Mouse (Mus musculus) left cerebral cortex, adult 18-20 months (tissue): ENCODE data around the gene Adgrf5. TPM values are rescaled to one million over a fixed set of nuclear protein-coding genes. Genes with fewer than 3 reads are reported as not detected.

ENCODE experiments used
- DNase-seq, 2 experiments: peaks; one replicate each; pipeline ENCODE4 v3.0.0; 2021 to 2022; ENCODE audit warnings: low spot score in 2 of 2, mixed read lengths in 1 of 2
- total RNA-seq, 2 experiments: library from RNA; stranded (reverse); gene quantifications; 2 replicates each; pipeline ENCODE4 v1.2.3; 2021

Gene Adgrf5
- total RNA-seq, 2 experiments from 2014 or later, result 28.4 to 28.8 TPM

DNA sequence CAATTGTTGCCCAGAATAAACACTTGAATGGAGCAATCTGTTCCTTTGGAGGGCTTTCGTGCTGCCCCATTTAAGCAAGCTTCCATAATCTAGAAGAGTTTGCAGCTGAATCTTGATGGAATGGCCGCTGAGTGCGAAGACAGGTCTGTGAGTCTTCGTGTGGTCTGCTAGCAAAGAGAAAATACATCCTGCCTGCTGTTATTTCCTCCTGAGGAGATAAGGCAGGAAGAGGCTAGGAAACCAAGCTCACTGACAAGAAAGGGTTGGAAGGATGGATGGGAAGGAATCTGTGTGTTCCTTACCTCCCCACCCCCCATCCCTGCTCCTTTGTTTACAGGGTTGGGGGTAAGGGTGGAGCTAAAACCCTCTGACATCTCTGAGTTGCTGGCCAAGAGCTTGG is 13.8 kb downstream of the Adgrf5 start:
- no peak for DNase-seq

DNA sequence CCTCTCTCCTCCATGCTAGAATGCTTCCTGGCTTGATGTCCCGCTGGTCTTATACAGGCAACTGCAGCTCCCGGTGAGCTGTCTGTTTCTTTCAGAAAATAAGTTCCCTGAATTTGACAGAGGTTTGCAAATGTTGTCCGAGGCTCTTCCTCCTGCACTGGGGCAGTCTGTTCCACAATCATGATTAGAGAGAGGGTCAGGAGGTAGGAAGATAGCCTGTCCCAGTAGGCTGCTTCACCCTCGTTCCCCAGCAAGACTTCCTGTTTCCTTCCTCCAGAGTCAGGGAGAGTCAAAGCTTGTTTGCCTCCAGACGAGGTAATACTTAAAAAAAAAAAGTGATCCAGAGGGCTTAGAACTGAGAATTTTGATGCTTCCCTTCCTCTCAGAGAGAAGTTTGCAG is 16.3 kb downstream of the Adgrf5 start:
- no peak for DNase-seq

DNA sequence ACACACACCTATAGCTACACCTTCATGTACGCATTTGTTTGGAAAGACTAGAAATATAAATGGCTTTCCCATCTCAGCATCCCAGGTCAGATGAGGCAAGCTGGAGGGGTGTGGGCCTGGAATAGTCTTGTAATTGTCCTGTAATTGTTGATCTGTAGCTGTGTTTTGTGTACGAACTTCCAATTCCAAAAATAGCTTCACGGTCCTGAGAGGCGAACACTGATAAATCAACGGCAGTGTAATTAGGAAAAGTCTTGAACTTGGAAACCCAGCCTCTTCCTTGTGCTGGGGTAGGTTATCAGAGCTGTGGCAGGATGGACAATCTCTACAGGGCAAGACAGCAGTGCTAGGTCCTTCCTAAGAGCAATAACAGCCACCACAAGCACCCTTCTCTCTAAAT is 18.5 kb downstream of the Adgrf5 start:
- DNase-seq, result no peak

DNA sequence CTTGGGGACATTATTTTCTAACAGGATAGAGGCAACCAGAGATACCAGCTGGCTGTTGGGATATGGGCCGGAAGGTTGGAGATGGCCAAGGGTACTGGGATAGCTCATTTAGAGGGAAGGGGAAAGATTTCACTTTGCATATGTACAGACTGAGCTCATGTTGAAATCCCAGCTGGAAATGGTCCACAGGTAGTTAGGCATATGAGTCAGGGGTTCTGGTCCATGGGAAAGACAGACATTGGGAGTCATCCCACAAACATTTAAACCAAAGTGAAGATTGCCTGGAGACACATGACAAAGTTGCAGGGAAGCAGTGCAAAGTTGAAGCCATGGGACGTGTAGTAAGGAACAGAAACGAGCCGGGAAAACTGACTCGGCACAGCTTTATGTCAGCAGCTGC is 26.1 kb downstream of the Adgrf5 start:
- no peak for DNase-seq

DNA sequence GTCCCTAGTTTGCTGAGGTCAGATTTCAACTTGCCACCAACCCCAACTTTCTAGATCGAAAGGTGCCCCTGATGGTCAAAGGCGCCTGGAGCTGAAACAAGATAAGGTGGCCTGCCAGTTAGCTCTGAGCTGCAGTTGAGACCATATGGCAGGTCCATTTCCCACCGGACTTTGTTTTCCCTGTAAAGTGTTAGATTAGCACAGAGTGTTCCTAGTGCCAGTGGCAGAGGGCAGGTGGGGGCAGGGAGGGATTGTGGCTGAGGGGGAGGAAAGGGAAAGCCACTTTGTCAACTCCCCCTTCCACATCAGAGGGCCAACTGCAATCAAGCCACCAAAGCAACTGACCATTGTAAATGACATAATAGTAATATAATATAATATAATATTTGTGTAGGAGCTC is 26.9 kb downstream of the Adgrf5 start:
- no peak for DNase-seq

DNA sequence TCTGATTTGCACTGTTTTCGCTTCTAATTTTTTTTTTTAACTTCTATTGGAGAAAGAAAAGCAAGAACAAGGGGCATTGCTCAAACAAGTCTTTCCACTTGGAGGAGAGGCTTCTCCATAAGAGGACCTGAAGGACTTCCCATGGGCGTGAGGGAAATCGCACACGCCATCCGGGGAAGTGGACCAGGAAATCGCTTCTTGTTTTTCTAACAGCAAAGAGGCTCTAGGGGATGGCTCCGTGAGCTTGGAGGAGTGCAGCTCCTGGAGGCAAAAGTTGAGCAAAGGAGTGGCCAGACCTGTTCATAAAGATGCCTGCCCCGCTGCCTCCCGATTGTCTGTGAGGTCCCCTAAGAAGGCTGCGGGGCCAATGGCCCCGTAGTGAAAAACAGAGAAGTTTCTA is 29.0 kb downstream of the Adgrf5 start:
- DNase-seq, result no peak

DNA sequence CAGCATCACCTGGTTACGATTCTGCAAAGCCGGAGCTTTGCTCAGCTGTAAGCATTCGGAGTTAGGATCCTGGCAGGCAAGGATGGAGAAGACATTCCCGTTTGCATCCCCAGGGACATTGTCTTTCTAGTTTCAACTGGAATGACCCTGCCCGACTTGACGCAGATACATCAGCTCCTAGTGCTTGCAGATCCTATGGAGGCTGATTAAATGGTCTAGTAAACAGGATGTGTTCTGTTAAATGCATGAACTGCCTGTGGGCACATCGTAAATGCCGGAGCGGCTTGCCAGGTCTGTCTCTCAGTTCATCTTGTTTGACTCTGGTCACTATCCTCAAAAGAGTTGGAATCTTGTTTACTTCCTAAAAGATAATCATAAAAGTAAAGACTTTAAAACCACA is 31.9 kb downstream of the Adgrf5 start:
- DNase-seq, result no peak

DNA sequence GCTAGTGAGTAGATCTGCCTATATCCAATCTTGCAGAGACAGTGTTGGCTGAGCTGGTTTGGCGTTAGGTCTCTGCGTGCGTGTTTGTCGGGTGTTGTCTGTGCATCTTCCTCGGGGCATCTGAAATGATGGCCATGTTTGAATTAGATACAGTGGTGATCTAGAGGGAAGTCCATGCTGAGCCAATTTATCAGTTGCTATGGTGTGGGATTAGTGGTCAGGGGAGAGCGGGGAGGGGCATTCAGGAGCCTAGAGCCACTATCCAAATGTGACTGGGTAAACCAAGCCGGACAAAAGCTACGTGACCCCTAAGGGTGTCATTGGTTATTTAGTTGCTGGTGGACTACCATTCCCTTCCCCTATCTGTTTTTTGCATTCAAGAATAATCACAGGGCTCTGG is 33.4 kb downstream of the Adgrf5 start:
- DNase-seq, result no peak

DNA sequence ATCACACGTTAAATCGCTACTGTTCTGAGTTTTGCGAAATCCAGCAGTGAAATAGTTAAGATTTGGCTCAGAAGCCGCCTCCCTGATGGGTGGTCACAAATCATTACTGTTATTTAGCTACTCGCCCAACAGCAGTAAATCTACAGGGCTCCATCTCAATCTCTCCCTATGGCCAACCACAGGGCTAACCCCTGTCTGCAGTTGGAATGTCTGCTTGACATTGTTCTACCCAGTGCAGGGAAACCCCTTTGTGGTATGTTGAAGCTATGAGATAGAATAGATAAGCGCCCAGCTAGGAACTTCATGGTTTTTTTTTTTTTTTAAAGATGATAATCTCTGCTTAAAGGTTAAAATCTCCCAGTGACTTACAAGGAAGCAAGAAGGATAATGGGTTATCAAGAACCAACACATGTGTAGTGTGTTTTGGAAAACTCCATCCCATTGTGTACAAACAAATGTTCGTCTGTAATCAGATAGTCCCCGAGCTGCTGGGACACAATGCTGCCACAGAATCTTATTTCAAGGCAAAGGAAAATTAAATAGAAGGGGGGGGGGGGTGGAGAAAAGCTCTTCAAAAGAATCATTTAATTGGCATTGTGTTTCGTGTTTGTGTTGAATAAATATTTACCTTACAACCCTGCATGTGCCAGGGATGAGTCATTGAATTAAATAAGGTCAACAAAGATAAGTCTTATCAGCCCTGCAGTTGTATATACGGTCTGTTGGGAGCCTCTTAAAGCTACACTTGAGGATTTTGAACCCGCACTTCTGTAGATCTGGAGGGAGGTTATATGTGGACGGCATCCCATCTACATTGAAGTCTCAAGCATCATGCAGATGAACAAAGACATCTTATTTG is 35.4 kb downstream of the Adgrf5 start:
- DNase-seq, result no peak

DNA sequence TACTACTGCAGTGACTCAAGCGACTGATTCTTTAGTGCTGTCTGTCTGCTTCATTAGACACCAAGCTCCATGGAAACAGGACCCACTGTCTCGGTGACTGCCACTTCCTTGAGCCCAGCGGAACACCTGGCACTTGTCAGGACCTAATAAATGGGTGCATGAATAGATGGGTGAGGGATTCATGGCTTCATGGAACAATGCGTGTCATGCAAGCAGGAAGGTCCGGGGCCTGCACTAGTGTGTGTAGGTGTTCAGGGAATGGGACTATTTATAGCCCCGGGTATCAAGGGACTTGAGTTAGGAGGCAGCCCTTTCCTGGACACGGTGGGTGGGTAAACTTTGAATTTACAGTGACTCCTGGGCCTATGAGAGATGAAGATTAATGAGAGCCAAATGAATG is 38.4 kb downstream of the Adgrf5 start:
- no peak for DNase-seq

DNA sequence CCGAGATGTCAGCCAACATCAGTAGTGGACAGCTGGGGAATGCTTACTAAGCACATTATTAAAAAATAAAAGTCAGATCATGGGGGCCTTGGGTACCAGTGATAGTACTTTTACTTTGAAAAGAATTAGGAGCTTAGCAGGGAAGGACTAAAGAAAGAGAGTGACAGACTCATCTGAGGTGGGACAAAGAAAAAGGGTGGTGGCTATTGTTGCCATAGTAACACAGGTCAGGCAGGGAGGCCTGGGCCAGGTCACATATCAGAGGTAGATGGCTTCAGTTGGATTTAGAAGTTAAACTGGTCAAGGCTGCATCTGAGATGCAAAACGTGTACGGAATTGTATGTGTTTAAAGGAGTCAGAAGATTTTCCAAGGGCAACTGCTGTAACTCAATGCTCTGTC is 38.9 kb downstream of the Adgrf5 start:
- DNase-seq, result no peak

DNA sequence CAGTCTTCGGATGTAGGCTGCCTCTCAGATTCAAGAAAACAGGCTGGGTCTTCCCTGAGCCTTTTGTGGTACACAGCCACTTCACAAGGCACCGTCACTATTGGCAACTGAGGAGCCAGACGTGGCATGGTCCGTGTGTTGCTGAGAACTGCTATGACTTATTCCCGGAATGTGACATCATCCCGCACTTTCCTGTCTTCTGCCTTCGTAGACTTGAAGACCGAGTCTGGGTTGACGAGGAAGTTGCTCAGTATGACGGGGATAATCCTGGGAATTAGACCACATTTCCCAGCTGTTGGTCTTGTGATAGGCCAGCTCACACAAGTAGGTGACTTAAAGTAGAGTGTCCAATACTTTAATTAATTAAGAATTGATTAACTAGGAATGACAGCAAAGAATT is 40.2 kb downstream of the Adgrf5 start:
- no peak for DNase-seq

DNA sequence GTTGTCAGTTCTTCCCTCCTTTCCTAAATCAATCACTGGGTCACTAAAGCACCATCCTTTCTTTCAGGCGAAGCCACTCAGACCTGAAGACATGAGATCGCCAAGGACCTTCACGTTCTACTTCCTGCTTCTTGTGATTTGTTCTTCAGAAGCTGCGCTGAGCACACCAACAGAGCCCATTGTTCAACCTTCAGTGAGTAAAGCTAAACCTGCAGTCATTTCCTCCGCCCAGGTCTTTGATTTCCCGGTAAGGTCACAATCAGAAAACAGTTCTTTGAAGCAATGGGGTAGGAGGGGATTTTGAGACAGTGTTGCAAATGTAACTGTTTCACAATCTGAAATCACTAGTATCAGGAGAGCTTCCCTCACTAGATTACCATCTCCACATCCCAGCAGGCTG is 43.6 kb downstream of the Adgrf5 start:
- DNase-seq, result no peak

DNA sequence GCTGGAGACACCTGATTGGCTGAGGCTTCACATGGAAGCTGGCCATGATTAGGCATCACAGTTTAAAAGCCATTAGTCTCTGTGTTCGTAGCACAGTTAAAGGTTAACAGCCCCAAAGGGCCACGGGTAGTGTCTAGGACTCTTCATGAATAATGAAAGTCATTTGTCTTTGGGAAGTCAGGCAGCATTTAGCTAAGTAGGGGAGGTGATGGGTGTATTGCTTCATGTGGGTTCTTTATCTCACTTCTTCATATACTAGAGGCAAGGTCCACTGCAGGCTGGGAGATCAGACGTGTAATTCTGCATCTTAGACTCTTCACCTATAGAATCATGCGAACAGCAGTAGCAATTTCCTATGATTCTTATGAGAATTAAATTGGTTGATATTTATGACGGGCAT is 44.2 kb downstream of the Adgrf5 start:
- no peak for DNase-seq

DNA sequence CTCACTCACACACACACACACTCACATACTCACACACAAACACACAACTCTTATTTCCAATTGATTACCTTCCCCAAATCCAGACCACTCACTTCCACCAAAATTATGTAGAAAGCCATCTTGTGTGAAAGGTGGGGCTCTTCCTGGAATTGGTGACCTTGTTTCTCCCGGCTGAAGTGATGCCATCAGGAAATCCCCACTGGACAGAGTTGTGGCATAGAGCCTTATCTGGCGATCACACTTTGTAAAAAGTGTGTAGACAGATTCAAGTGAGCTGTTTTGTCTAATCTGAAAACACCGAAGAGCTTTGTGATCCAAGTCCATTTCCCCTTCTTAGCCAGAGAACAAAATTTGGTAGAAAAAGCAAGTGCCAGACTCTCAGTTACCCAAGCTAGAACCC is 46.1 kb downstream of the Adgrf5 start:
- no peak for DNase-seq

DNA sequence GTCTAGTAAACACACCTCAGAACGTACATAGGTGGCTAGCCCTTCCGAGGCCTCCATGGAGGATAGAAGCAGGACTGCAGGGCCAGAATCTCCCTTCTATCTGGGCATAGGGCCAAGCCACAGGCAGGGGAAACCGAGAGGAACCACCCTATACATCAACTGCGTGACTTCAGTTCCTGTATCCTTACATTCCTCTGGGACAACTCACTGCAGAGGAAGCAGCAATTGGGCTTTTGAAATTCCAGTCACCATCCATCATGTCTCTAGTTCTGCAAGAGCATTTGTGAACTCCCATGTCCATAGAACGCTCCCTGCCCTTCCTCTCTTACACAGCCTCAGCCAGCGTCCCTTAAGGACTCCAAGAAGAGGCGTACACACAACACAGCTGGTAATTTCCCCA is 47.3 kb downstream of the Adgrf5 start:
- no peak for DNase-seq

DNA sequence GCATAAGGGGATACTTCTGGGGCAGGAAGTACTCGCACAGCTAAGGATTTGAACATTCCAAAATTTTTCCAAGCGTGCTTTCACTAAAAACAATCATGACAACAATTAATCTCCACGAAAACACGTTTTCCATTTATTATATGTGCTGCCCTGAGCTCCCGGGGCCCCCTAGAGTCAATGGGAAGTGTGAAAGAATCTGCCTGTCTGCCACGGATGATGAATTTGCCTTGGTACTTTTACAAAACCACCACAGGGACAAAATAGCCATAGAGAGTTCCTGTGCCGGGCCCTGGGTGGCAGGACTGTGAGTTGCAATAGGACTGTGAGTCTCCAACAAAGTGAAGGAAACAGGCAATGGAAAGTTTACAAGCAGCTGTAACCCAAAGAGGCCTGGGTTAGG is 52.9 kb downstream of the Adgrf5 start:
- no peak for DNase-seq

DNA sequence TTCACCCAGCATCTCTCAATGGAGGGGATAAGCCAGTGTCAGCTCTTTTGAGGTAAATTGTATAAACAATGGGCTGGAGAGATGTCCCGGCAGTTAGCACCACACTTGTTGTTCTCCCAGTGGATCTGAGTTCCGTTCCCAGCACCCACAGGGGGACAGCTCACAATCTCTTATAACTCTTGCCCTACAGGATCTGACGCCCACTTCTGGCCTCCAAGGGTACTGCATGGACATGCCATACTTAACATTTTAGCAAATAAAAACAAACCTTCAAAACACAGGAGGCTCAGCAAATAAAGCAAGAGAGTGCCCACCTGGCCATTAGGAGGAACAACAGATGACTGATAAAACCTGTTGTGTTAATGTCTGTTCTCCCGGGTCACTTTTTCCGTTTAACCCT is 59.0 kb downstream of the Adgrf5 start:
- DNase-seq, result no peak

DNA sequence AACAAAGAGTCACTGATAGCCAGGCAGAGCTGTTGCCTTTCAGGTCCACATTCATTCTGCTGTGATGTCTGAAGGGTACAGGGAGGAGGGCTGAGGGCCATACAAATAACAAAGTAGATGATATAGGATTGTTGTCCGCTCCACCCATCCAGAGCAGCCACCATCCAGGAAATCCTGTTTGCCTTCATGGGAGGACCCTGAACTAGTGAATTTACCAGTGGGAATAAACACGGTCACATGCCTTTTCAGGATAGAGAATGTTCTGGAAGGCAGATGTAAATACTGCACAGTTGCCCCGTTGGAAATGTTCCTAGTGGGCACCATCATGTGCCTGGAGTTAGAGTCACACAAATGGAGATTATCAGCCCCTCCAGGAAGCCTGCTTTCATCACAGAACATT is 60.1 kb downstream of the Adgrf5 start:
- DNase-seq, result no peak

DNA sequence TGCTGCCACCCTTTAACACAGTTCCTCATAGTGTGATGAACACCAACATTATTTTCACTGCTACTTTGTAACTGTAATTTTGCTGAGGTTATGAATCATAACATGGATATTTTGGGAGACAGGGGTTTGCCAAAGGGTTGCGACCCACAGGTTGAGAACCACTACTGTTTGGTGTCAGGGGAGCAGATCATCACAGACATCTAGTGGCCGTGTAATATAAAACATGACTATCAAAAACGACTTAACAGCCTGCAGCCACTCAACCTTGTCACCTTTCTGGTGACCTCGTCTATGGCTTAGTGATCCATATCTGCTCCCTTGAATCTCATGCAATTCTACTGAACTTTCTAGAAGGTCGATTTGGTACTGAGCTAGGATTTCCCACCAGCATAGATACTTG is 63.7 kb downstream of the Adgrf5 start:
- DNase-seq, result no peak

DNA sequence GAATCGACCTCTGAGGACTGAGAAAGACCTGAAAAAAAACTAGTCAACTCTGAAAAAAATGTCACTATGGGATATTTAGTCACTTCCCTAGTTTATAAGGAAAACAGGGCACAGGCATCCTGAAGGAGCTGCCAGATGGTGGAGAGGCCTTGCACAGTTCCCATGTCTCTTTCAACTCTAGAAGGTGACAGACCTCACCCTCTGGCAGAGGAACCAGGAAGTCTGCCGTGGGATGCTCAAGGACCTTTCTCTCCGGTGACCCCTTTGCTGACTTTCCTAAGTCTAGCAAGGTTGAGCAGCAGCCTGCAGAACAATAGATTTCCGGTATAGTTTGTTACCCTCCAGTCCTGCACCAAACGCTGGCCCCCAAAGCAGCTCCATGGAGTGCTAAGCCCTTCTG is 71.4 kb downstream of the Adgrf5 start:
- no peak for DNase-seq

DNA sequence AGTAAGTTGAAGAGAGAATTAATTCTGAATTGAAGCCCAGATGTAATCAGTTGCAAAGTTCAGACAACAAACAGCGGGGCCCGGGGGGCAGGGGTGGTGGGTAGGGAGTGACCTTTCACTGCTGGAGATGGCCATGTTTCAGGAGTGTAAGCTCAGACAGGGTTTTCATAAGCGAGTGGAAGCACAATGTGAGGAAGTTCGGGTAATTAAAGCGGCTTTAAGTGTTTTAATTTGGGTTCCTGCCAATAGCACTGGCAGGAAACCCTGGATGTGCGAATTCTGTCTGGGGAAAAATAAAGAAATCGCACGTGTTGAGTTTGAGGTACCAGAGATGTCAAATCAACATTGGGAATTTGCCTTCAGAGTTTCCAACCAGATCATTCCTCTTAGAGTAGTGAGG is 74.2 kb downstream of the Adgrf5 start:
- DNase-seq, result no peak

DNA sequence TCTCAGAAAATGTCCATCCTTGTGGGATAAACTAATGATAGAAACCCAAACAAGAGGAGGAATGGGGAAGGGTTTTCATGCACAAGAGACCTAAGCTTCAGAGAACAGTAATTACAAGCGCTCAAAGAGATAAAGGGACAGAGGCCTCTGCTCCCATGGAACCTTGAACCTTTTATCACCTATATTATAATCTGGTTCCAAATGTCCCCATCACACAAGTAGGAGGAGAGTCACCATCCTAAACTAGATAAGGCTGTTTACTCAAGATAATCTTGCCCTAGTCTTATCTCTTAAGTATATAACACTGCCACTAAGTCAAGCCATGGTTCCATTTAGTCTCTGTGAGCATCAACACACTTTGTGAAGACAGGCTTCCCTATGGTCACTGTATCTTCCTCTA is 91.0 kb downstream of the Adgrf5 start:
- no peak for DNase-seq

DNA sequence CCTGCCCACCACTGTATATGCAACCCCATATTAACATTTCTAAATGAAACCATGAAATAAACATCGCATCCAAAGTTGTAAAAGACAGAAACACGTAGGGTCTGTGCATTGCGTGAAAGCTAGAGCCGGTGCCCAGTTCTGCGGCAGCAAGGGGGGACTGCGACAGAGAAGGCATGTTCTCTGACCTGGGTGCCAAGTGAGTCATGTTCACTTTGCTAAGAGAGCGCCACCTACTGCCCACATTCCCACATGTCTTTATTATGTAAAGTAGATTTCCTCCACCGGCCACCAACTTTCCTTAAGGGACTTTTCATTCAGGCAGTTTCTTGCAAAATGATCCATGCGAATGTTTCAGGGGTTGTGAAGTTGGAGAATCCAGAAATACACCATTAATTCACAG is 98.3 kb downstream of the Adgrf5 start:
- DNase-seq, result peak; percentile 61 to 79
